Mouse (Mus musculus): ENCODE measurements around the gene Itga7. TPM values are rescaled to one million over a fixed set of nuclear protein-coding genes. Genes with fewer than 3 reads are reported as not detected.
A peak's percentile ranks its signal among the peaks of the same experiment; 100 is the strongest.

The Itga7 gene
- polyA plus RNA-seq (2015; fragmentation: Nextera tagmentation; extraction: Ambion mirVana), result 3.3 and 3.7 TPM in 2 replicates

DNA sequence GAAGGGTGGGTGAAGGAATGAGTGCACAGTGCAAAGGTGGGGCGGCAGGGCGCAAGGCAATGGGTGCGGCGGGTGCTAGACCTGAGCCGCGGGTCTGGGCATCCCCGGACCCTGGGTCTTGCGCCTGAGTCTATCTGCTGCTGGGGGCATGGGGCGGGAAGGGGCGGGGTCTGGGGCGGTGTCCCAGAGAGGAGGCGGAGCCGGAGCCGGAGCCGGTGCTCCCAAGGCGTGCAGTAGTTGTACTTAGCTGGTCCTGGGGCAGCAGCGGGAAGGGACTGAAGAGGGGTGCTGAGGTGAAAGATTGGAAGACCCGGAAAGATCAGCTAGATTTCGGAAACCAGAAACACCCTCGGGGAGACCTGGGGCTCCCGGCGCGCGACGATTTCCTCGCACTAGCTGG, at the start of gene Itga7:
Gene Itga7 (plus strand): TSS at position 245 of the 400 bp plus-strand sequence.
- Histone ChIP-seq H3K9me3 (ENCODE audit: control insufficient read depth, low read length) (no peaks in the 10 kb centered on the region), H3K27ac (ENCODE audit: low read length) (no peak within 1 kb of the TSS), H3K36me3 (ENCODE audit: control insufficient read depth, insufficient read depth, low read length) (no peaks in the 10 kb centered on the region), H3K4me2 (ENCODE audit: low read depth, low read length) (peak within 1 kb of the TSS; percentile 56), H3K27me3 (replicated peaks; ENCODE audit: control insufficient read depth, insufficient read depth, low read length) (peaks cover 43% of the 10 kb centered on the region), H3K4me1 (ENCODE audit: control insufficient read depth, insufficient read depth, low read length) (peaks cover 6% of the 10 kb centered on the region), H3K4me3 (ENCODE audit: low read length) (peak within 1 kb of the TSS; percentile 50), H3K9ac (ENCODE audit: low read depth, low read length) (peak within 1 kb of the TSS; percentile 57)
- WGBS, result under 1% methylated on average over 24 of the region's 26 CpGs
- ATAC-seq, result peak; percentile 83

GRCm38 (mm10) chr10:128888941-128889827, 44.4 kb upstream of the Itga7 start:
- Histone ChIP-seq H3K9ac (ENCODE audit: low read depth, low read length) (peak overlapping the region; percentile 56; the same call in 1 of the 2 replicates), H3K4me1 (ENCODE audit: control insufficient read depth, insufficient read depth, low read length) (peaks cover 25% of the 10 kb centered on the region), H3K4me2 (ENCODE audit: low read depth, low read length) (peak overlapping the region; percentile 52), H3K9me3 (ENCODE audit: control insufficient read depth, low read length) (no peaks in the 10 kb centered on the region), H3K27ac (ENCODE audit: low read length) (no peak overlapping the region), H3K36me3 (ENCODE audit: control insufficient read depth, insufficient read depth, low read length) (no peaks in the 10 kb centered on the region), H3K27me3 (replicated peaks; ENCODE audit: control insufficient read depth, insufficient read depth, low read length) (no peaks in the 10 kb centered on the region), H3K4me3 (ENCODE audit: low read length) (peak overlapping the region; percentile 31)
- peak; percentile 28 for ATAC-seq
- 3% methylated on average over 7 of the region's 7 CpGs for WGBS

DNA sequence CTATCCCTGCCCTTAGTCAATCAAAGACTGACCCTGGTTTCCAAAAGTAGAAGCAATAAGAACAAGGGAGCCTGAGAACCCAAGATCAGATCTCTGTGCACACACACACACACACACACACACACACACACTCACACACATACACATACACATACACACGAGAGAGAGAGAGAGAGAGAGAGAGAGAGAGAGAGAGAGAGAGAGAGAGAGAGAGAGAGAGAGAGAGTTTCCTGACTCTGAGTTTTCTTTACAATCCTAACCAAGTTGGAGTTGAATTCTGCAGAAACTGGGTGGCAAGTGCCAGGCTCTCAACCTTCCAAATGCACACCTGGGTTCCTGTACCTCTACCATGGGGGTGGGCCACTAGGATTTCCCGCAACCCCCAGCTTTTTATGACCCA, 43.8 kb upstream of the Itga7 start:
- no peaks in the 10 kb centered on the region for H3K27me3 ChIP-seq (replicated peaks; ENCODE audit: control insufficient read depth, insufficient read depth, low read length)
- H3K4me3 ChIP-seq (ENCODE audit: low read length), result 0 out of 2 replicates have a peak overlapping the region, but pooled peaks have one; percentile 79
- H3K36me3 ChIP-seq (ENCODE audit: control insufficient read depth, insufficient read depth, low read length), result no peaks in the 10 kb centered on the region
- peak overlapping the region; percentile 95 for H3K4me2 ChIP-seq (ENCODE audit: low read depth, low read length)
- peaks cover 25% of the 10 kb centered on the region for H3K4me1 ChIP-seq (ENCODE audit: control insufficient read depth, insufficient read depth, low read length)
- no peak for ATAC-seq
- H3K9me3 ChIP-seq (ENCODE audit: control insufficient read depth, low read length), result no peaks in the 10 kb centered on the region
- no peak overlapping the region; the same call in 1 of the 2 replicates for H3K9ac ChIP-seq (ENCODE audit: low read depth, low read length)
- 20% methylated on average over 1 of the region's 2 CpGs for WGBS
- H3K27ac ChIP-seq (ENCODE audit: low read length), result no peak overlapping the region

GRCm38 (mm10) chr10:128890383-128891295, 43.0 kb upstream of the Itga7 start:
- peaks cover 25% of the 10 kb centered on the region for H3K4me1 ChIP-seq (ENCODE audit: control insufficient read depth, insufficient read depth, low read length)
- no peaks in the 10 kb centered on the region for H3K27me3 ChIP-seq (replicated peaks; ENCODE audit: control insufficient read depth, insufficient read depth, low read length)
- peak overlapping the region; percentile 95 for H3K4me2 ChIP-seq (ENCODE audit: low read depth, low read length)
- peak overlapping the region; percentile 66 for H3K9ac ChIP-seq (ENCODE audit: low read depth, low read length)
- under 1% methylated on average over 40 of the region's 40 CpGs for WGBS
- H3K27ac ChIP-seq (ENCODE audit: low read length), result peak overlapping the region; percentile 77
- H3K9me3 ChIP-seq (ENCODE audit: control insufficient read depth, low read length), result no peaks in the 10 kb centered on the region
- no peak; the same call in 1 of the 2 replicates for ATAC-seq
- peak overlapping the region; percentile 79 for H3K4me3 ChIP-seq (ENCODE audit: low read length)
- no peaks in the 10 kb centered on the region for H3K36me3 ChIP-seq (ENCODE audit: control insufficient read depth, insufficient read depth, low read length)

DNA sequence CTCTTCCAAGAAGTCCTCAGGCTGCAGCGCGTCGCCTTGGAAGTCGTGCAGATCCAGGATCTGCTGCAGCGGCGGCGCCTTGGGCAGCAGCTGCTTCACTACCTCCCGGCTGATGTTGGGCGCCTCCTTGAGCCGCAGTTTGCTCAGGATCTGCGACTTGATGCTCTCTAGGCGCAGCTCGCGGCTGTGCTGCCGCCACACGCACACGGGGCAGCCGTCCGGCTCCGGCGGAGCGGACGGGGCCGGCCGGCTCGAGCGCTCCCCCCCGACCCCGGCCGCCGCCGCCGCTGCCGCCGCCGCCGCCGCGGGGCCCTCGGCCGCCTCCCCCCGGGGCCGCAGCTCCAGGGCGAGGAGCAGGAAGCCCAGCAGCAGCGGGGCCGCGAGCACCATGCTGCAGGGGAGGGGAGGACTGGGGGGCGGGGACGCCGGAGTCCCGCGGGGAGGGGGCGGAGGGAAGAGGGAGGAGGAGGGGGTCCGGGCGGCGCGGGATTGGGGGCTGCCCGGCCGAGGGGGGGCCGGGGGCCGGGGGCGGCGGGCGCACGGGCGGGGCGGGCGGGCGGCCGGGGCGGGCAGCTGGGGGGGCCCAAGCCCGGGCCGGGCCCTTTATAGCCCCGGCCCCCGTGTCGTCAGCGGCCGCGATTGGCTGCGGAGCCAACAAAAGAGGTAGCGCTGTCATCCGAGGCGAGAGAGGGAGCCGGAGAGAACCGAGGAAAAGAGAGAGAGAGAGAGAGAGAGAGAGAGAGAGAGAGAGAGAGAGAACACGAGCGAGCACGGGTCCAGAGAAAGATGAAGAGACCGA, 42.1 kb upstream of the Itga7 start, which contains the start of gene Gdf11:
Gene Gdf11 (minus strand): TSS at position 423 of the 799 bp plus-strand sequence.
- H3K36me3 ChIP-seq (ENCODE audit: control insufficient read depth, insufficient read depth, low read length), result no peaks in the 10 kb centered on the region
- peak within 1 kb of the TSS; percentile 66 for H3K9ac ChIP-seq (ENCODE audit: low read depth, low read length)
- no peaks in the 10 kb centered on the region for H3K9me3 ChIP-seq (ENCODE audit: control insufficient read depth, low read length)
- peaks cover 6% of the 10 kb centered on the region for H3K27me3 ChIP-seq (replicated peaks; ENCODE audit: control insufficient read depth, insufficient read depth, low read length)
- peak within 1 kb of the TSS; percentile 79 for H3K4me3 ChIP-seq (ENCODE audit: low read length)
- under 1% methylated on average over 47 of the region's 89 CpGs for WGBS
- peak within 1 kb of the TSS; percentile 77 for H3K27ac ChIP-seq (ENCODE audit: low read length)
- peak within 1 kb of the TSS; percentile 95 for H3K4me2 ChIP-seq (ENCODE audit: low read depth, low read length)
- peak; percentile 80 for ATAC-seq
- peaks cover 25% of the 10 kb centered on the region for H3K4me1 ChIP-seq (ENCODE audit: control insufficient read depth, insufficient read depth, low read length)

DNA sequence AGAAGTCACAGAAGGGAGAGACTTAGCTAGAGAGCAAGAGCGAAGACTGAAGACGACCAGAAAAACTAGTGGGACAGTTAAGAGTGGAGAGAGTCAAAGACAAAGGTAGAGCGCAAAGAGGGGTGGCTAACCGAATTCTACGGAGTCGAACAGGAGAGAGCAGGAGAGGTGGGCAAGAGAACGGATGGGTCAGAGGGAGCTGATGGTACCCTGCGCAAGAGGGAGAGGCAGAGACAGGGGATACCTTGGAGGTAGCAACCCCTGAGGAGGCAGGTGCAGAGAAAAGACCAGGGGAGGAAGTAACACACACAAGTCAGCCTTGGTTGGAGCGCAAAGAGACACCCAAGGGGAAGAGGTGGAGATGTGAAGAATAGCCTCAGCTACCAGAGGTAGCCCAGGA, 41.4 kb upstream of the Itga7 start:
- Histone ChIP-seq H3K4me3 (ENCODE audit: low read length) (peak overlapping the region; percentile 79), H3K36me3 (ENCODE audit: control insufficient read depth, insufficient read depth, low read length) (no peaks in the 10 kb centered on the region), H3K9me3 (ENCODE audit: control insufficient read depth, low read length) (no peaks in the 10 kb centered on the region), H3K27me3 (replicated peaks; ENCODE audit: control insufficient read depth, insufficient read depth, low read length) (peaks cover 11% of the 10 kb centered on the region), H3K4me1 (ENCODE audit: control insufficient read depth, insufficient read depth, low read length) (peaks cover 25% of the 10 kb centered on the region), H3K4me2 (ENCODE audit: low read depth, low read length) (peak overlapping the region; percentile 95), H3K9ac (ENCODE audit: low read depth, low read length) (peak overlapping the region; percentile 66), H3K27ac (ENCODE audit: low read length) (peak overlapping the region; percentile 77; the same call in 1 of the 2 replicates)
- ATAC-seq, result 0 out of 2 replicates have a peak, but pooled peaks have one; percentile 4
- WGBS, result 4% methylated on average over 9 of the region's 9 CpGs

- Histone ChIP-seq H3K4me3 (ENCODE audit: low read length) (no peak overlapping the region), H3K9ac (ENCODE audit: low read depth, low read length) (no peak overlapping the region), H3K9me3 (ENCODE audit: control insufficient read depth, low read length) (no peaks in the 10 kb centered on the region), H3K27ac (ENCODE audit: low read length) (no peak overlapping the region), H3K4me1 (ENCODE audit: control insufficient read depth, insufficient read depth, low read length) (peaks cover 6% of the 10 kb centered on the region), H3K4me2 (ENCODE audit: low read depth, low read length) (peak overlapping the region; percentile 1; the same call in 1 of the 2 replicates), H3K27me3 (replicated peaks; ENCODE audit: control insufficient read depth, insufficient read depth, low read length) (peaks cover 11% of the 10 kb centered on the region), H3K36me3 (ENCODE audit: control insufficient read depth, insufficient read depth, low read length) (no peaks in the 10 kb centered on the region)
- WGBS, result 0% methylated on average over 9 of the region's 9 CpGs
- peak; percentile 33; the same call in 1 of the 2 replicates for ATAC-seq
Measured at GRCm38 (mm10) chr10:128895437-128895836, 38.2 kb upstream of the Itga7 start.

DNA sequence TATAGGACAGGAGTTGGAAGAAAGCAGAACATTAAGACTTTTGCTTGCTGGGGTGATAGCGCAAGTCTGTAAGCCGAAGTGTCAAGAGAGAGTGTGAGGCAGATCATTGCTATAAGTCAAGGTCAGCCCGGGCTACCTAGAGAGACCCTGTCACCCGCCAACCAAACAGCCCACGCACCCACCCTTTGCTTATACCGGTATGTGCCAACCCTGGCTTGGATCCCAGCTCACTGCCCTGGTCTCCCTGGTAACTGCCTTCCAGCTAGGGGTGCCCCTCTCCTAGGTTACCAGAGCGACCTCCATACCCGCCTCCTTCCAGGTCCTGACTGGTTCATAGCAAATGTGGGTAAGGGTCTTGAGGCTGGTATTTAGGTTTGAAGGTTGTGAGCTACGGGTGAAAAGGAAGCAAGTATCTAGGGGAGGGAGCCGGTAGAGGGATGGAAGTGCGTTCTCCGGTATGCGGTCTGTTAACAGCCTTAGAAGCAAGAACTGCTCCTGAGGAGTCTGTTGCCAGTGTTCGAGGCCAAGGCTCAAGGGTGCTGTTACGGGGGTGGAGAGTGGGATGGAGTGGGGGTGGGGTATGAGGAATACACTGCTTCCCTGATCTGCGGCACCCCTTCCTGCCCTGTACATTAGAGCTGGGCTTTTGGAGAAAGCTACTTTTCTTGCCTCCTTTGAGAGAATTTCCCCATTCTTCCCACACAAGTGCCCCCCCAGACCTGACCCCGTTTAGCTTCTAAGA, 37.5 kb upstream of the Itga7 start:
- 8% methylated on average over 17 of the region's 17 CpGs for WGBS
- no peaks in the 10 kb centered on the region for H3K9me3 ChIP-seq (ENCODE audit: control insufficient read depth, low read length)
- no peak for ATAC-seq

More for the DNA sequence above, 37.5 kb upstream of the Itga7 start:
- Histone ChIP-seq H3K36me3 (ENCODE audit: control insufficient read depth, insufficient read depth, low read length) (no peaks in the 10 kb centered on the region), H3K27me3 (replicated peaks; ENCODE audit: control insufficient read depth, insufficient read depth, low read length) (peaks cover 11% of the 10 kb centered on the region), H3K4me1 (ENCODE audit: control insufficient read depth, insufficient read depth, low read length) (0 out of 2 replicates have a peak, but pooled peaks cover 3% of the 10 kb centered on the region), H3K27ac (ENCODE audit: low read length) (no peak overlapping the region), H3K4me2 (ENCODE audit: low read depth, low read length) (peak overlapping the region; percentile 1; the same call in 1 of the 2 replicates), H3K9ac (ENCODE audit: low read depth, low read length) (no peak overlapping the region), H3K4me3 (ENCODE audit: low read length) (no peak overlapping the region)

Data from intestine, embryonic 16.5 days (tissue).